Mouse (Mus musculus) mouse trophoblast stem cell (cell line): ENCODE measurements at regions not wholly inside any gene's neighbourhood (a gene's known extent, or its start where the extent isn't known, plus 50 kb on each side); places are given as distances from the start of the nearest gene placed in this dataset.

ENCODE experiments used
- in situ Hi-C, 2 experiments: fragments of 300-500 bp; cut with MseI, MboI; formaldehyde crosslinking; loops; 2 replicates in 1 of 2; 3 replicates in 1 of 2; pipeline ENCODE4 v1.15.1; 2025

DNA sequence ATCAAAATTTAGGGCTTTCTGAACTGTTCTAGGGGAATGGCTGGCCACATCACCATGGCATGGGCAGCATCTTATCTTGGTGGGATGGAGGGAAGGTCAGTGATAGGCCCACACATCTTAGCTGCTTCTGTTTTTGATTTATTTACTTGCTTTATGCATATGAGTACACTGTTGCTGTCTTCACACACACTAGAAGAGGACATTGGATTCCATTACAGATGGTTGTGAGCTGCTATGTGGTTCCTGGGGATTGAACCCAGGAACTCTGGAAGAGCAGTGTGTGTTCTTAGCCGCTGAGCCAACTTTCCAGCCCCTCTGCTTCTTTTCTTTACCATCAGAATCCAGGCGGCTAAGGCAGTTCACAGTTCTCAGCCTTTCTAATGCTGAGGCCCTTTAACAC is 260.4 kb downstream of the Dact1 start:
- in situ Hi-C loops = no loop called here

DNA sequence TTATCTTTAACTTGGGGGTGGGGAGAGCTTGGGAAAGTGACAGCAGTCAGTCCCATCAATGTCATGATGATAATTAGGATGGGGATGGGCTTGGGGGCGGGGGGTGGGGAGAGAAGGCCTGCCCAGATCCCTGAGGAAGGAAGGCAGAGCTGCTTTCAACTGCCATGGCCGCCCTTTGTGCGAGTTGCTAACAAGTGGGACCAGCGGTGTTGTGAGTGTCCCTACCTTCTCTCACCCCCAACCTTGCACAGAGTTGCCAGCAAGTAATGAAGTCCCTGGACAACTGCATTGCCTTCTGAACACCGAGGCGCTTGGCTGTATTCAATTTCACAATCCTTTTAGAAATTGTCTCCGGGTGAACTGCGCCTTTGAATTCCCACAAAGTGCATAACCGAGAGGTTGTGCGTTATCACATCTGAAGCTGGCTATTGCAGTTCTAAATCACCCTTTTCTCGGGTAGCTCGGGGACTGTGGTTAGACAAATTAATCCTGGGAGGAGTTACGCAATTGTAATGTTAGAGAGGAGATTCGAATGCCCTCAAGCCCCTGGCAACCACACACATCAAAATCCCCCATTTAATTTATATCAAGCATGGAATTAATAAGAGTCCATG is 257.9 kb upstream of the Daam1 start:
- in situ Hi-C loops = no loop called here

DNA sequence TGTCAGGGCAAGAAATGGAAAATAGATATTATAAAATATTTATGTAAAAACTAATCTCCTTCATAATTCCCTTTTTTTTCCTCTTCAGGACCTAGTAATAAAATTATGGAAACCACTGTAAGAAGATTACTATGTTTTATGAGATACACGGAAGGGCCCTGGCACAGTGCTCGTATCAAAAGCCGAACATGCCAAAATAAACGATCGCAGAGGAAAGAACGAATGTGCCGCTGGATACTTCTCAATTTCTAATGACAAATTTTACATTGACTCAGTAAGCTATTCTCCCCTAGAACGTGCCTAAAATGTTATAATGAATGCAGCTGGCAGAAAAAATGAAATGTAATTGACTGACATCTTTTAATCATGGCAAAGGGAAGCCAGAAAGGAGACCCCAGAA is 257.4 kb upstream of the Daam1 start:
- in situ Hi-C loops = no loop called here

DNA sequence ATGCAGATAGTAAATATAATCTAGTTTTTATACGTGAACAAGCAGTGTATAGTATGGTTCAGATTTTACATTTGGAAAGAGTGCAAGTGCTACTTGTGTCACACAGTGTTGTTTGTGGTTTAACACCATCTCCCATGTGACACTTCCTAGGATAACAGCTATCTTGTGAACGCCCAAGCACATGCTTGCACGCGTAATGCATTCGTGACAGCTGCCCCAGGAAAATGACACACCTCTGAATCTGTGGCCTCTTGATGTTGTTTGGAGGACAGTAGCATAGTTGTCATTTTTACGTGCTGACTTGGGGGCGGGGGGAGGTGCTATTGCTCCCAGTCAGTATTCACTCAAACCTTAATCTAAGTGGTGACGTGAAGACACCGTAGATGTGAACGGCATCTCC is 256.2 kb upstream of the Daam1 start:
- in situ Hi-C loops = no loop called here

GRCm38 (mm10) chr12:71577349-71577748 is 253.5 kb upstream of the Daam1 start:
- in situ Hi-C loops = no loop called here

DNA sequence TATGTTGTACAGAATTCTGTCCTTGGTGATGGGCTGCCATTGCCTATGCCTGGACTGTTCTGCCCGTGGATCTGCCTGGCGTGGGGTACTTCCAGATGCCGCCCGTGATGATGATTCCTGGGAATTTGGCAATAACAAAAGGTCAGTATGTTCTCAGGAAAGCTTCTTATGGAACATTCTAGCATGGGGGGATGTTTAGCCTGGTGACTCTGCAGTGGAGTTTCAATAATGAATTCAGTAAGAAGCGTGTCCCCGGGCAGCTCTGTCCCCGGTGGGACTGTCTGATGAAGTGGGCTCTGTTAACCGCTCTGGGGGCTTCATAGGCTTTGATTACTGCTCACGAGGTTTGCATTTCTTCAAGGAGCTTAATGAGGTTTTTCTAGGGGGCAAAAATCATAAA is 252.9 kb upstream of the Daam1 start:
- in situ Hi-C loops = no loop called here

DNA sequence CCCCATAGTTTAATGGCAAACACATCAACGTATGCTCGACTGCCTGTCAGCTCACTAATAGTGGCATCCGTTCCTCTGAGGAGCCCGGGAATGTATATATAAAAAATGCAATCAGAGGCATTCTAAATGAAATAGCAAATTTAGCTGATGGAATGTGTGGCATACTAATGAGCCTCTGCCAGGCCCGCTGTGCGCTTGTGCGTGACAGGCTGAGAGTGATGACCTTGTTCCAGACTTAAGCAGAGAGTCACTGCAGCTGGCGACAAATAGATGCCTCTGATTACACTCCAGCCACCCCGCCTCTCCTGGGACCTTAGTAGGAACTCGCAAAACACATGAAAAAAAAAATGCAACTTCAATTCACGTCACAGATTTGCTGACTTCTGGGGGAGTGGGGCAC is 252.0 kb upstream of the Daam1 start:
- in situ Hi-C loops = no loop called here

DNA sequence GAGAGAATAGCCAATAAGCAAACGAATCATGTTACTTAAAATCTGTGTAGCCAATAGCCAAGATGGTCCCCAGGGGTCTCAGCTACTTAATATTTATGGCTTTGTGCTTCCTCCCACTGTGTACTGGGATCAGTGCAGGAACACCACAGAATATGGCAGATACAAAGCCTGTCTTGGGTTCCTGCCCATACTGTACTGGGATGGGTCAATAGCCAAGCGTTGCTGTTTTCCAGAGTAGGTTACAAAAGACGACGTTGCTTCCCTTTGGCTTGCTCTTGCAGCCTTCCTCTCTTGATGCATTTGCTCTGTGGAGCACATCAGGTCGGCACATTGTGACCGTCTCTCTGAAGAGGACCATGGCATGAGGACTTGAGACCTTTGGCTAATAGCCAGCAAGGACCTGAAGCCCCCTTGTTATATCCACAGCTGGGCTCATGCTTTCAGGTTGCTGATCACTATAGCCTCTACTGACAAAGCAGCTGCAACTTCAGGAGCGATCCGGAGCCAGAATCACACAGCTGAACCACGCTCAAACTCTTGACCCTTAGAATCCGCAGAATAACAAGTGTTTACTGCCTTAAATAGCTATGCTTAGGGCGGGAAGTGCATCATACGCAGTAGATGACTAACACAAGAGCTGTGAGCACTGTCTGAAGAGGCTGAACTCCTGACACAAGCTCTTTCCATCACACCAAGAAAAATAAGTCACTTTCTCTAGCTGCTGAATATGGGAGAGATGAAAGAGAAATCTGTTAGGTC is 250.2 kb upstream of the Daam1 start:
- in situ Hi-C loops = no loop called here

- in situ Hi-C loops = no loop called here
These were observed 246.3 kb upstream of the Daam1 start for GRCm38 (mm10) chr12:71584618-71585017.

GRCm38 (mm10) chr12:71598641-71599040 is 232.2 kb upstream of the Daam1 start:
- in situ Hi-C loops = no loop called here

DNA sequence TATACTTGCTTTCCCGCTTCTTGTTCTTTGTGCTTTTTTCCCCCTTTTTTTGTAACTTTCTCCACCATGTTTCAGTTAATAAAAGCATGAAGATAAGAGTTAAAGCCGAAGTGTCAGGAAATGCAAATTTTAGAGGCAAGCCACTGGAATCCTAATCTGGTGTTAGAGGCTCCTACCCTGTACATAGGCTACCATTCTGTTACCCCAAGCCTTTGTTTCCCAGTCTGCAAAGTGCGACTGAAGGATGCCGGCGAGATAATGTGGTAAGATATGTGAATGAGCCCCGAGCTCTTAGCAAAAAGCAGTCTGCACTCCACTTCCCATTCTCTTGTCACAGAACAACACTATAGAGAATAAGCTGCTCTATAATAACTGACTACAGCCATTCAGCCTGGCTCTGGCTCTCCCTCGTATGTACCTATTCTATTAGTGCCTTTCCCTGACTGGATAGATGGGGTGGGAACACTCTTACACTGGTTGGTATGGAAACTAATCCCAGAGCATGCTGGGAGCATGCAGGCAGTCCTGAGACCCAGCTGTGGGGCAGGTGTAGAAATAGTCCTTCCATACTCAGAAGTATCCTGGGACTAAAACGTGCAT is 229.7 kb upstream of the Daam1 start:
- in situ Hi-C loops = no loop called here

DNA sequence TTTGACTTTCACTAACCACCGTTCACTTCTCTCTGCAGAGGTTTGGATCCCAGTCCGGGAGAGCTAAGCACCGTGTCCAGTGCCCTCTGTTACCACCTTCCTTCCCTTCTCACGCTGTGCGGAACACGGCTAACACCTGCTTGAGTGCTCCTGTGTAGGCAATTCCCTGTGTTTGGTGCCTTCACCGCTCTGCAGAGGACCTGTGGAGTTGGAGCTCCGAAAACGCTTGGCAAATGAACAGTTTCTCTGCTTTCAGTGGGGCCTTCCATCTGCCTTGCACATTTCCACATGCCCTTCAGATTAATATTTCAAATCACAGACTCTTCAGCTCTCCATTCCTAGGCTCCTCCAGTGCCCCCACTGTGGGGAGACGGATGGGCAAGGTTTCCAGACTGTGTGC is 227.7 kb upstream of the Daam1 start:
- in situ Hi-C loops = no loop called here

GRCm38 (mm10) chr12:71606366-71606765 is 224.5 kb upstream of the Daam1 start:
- in situ Hi-C loops = no loop called here

DNA sequence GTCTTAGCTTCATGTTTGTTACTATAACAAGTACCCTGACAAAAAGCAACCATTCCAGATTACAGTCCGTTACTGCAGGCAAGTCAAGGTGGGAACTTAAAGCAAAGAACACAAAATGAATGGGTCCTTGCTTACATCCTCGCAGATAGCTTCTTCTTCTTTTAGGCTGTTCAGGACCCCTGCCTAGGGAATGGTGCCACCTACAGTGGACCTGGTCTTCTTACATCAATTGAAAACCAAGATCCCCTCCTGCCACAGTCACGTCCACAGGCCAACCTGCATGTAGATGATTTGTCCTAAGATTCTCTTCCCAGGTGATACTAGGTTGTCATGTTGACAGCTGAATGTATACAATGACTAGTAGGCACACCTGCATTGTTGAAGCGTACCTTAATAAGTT is 222.9 kb upstream of the Daam1 start:
- in situ Hi-C loops = no loop called here

GRCm38 (mm10) chr12:71613326-71613725 is 217.6 kb upstream of the Daam1 start:
- in situ Hi-C loops = no loop called here

DNA sequence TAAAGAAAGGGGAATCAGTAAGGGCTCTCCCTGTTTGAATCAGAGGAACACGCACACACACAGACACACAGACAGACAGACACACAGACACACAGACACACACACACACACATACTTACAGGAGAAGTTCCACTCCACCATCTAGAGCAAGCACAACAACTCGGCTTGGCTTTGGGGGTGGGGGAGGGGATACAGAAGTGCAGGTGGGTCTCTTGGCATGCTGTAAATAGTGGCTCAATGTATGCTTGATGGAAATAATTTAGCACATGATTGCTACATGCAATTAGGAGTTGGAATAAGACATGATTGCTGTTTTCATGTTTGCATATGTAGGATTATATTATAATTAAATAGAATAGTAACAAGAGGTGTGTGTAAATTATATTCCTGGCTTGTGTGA is 215.9 kb upstream of the Daam1 start:
- in situ Hi-C loops = no loop called here

GRCm38 (mm10) chr12:71615383-71615782 is 215.5 kb upstream of the Daam1 start:
- in situ Hi-C loops = no loop called here

DNA sequence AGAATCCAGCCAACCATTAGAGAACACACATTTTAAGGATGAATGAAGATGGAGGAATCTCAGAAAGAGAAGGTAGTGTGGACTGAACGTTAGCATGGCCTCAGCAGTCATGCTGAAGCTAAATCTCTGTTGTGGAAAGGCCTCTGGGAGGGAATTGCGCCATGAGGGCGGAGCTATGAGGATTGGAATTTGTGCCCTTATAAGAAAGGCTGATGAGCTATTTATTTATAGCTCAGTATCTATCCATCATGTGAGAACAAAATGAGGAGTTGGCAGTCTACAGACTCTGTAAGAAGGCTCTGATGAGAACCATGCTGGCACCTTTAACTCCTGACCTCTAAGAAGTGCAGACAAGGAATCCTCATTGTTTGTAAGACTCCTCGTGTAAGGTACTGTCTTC is 214.8 kb upstream of the Daam1 start:
- in situ Hi-C loops = no loop called here

GRCm38 (mm10) chr12:71618466-71618865 is 212.4 kb upstream of the Daam1 start:
- in situ Hi-C loops = no loop called here

DNA sequence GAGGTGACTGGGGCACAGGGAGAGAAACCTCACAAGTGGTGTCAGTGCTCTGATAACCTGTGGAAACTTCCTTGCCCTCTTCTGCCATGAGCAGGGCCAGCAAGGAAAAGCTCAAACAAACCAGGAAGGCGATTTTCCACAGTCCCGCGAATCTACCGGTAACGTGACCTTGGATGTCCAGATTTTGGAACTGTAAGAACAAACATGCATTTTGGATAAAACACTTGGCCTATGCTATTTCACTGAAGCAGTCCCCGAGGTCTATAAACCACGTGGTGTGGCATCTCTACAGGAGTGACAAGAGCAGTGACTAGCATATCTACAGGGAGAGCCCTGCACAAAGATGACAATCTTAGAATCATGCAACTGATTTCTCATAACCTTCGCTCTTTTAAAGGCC is 211.9 kb upstream of the Daam1 start:
- in situ Hi-C loops = no loop called here

DNA sequence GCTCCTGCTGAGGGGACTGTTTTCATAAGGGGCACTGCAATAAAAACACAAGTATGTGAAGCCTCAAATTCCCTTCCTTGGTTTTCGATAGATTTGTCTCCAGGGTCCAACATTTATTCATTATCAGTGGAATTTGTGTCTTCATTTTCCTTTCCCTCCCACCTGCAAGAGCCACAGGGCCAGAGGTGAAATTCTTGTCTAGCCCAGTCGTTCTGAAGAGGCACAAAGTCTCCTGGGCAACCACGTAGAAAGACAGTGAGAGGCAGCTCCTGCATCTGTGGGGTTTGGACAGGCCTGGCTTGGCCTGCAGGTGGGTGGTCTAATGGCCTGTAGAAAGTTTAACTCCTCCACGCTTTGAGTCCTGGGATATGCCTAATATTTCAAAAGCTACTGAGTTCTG is 211.3 kb upstream of the Daam1 start:
- in situ Hi-C loops = no loop called here

GRCm38 (mm10) chr12:71621542-71621941 is 209.3 kb upstream of the Daam1 start:
- in situ Hi-C loops = no loop called here

DNA sequence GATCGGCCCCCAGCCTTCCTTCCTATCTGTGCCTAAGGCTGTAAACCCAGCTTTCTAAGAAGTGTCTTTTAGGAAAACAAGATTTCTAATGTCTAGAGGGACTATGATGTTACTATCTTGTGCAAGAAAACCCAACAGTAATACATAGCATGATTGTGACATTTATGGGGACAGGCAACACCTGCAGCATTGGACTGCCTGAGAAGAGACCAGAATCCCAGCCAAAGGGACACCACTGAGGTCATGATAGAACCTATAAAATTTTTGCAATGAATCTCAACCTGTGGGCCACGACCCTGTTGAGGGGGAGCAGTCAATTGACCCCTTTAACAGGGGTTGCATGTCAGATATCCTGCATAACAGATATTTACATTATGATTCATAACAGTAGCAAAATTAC is 208.1 kb upstream of the Daam1 start:
- in situ Hi-C loops = no loop called here
